Mouse (Mus musculus) hindbrain, embryonic 16.5 days (tissue): ENCODE data around the gene Atp6v1e1. TPM values are rescaled to one million over a fixed set of nuclear protein-coding genes. Genes with fewer than 3 reads are reported as not detected.

ENCODE experiments used
- ATAC-seq: fragments of 200-750 bp; cut with Nextera tagmentation; 2 replicates; pipeline ENCODE4 v1.8.0; 2017; ENCODE audit warnings: moderate TSS enrichment, moderate library complexity
- H3K27ac ChIP-seq: fragments of 300-500 bp; sonication (generic); 2 replicates; pipeline ENCODE4 v1.5.1; 2014; ENCODE audit warnings: low read depth, mild to moderate bottlenecking, control low read depth, low read length, moderate library complexity
- H3K27me3 ChIP-seq: fragments of 300-500 bp; sonication (generic); replicated peaks from 2 replicates; pipeline ENCODE4 v1.6.1; 2014; ENCODE audit warnings: low read length; ENCODE audit not compliant: control insufficient read depth, insufficient read depth
- H3K36me3 ChIP-seq: fragments of 300-500 bp; sonication (generic); 2 replicates; pipeline ENCODE4 v1.6.1; 2014; ENCODE audit warnings: mild to moderate bottlenecking, low read length, moderate library complexity, mixed read lengths; ENCODE audit not compliant: control insufficient read depth, insufficient read depth
- H3K4me1 ChIP-seq: fragments of 300-500 bp; sonication (generic); 2 replicates; pipeline ENCODE4 v1.6.1; 2014; ENCODE audit warnings: low read depth, low read length; ENCODE audit not compliant: control insufficient read depth, insufficient read depth
- H3K4me2 ChIP-seq: fragments of 300-500 bp; sonication (generic); 2 replicates; pipeline ENCODE4 v1.6.1; 2014; ENCODE audit warnings: mild to moderate bottlenecking, low read length, control low read depth, moderate library complexity
- H3K4me3 ChIP-seq: fragments of 300-500 bp; sonication (generic); 2 replicates; pipeline ENCODE4 v1.5.1; 2014; ENCODE audit warnings: mild to moderate bottlenecking, low read length, control low read depth, moderate library complexity
- H3K9ac ChIP-seq: fragments of 300-500 bp; sonication (generic); 2 replicates; pipeline ENCODE4 v1.6.1; 2014; ENCODE audit warnings: low read depth, mild to moderate bottlenecking, control low read depth, low read length, moderate library complexity
- H3K9me3 ChIP-seq: fragments of 300-500 bp; sonication (generic); 2 replicates; pipeline ENCODE4 v1.6.1; 2014; ENCODE audit warnings: mild to moderate bottlenecking, low read length, moderate library complexity; ENCODE audit not compliant: control insufficient read depth
- WGBS: fragments of 180-500 bp; shearing (Covaris S2); extraction: QIAGEN DNeasy Blood & Tissue Kit; methylation state at CpG from one replicate; pipeline ENCODE4 v1.1.7; 2014; 5-methylcytosine and 5-hydroxymethylcytosine counted together
- polyA plus RNA-seq: library from polyadenylated mRNA; unstranded; fragments of >200 nt; fragmentation: Nextera tagmentation; extraction: Ambion mirVana; gene quantifications from 2 replicates; pipeline ENCODE4 v1.2.1, GENCODE M21; 2015

Gene Atp6v1e1
- polyA plus RNA-seq, 1 experiment from 2014 or later = 313 TPM

DNA sequence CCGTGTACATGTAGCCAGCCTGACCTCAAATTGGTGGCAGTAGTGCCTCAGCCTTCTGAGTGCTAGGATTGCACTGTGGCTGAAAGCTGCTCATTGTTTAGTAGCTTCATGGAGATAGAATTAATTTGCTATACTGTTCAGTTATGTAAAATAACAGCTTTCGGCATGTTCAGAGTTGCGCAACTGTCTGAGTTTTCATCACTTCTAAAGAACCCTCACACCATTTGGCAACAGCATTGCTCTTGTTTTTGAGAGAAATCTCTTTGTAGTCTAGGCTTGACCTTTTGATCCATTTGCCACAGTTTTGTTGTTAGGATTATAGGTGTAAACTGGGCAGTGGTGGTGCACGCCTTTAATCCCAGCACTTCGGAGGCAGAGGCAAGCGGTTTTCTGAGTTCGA is 17.7 kb upstream of the Atp6v1e1 start:
- 97% methylated on average over 7 of the region's 7 CpGs for WGBS
- Histone ChIP-seq H3K9me3 (no peaks in the 10 kb centered on the region), H3K27me3 (no peaks in the 10 kb centered on the region), H3K4me3 (no peak overlapping the region), H3K4me2 (no peak overlapping the region), H3K4me1 (peaks cover 7% of the 10 kb centered on the region), H3K9ac (no peak overlapping the region), H3K36me3 (0 out of 2 replicates have a peak, but pooled peaks cover 2% of the 10 kb centered on the region), H3K27ac (no peak overlapping the region)
- no peak for ATAC-seq

DNA sequence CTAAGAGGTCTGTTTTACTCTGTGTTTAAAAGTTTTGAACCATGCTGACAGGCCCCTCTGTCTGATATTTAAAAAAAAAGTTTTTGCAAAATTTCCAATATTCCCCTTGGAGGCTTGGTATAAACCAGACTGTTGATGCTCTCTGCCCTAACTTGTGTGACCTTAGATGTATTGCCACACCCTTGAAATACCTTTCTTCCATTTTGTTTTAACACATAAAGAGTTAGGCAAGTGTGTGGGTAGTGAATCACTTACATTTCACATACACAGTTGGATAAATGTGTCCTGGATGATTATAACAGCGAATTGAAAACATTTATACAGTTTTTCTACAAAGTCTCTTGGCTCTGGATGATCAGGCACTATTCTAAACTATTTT is 14.5 kb upstream of the Atp6v1e1 start:
- WGBS = 68% methylated on average over 1 of the region's 1 CpGs
- no peak for ATAC-seq
- Histone ChIP-seq H3K4me1 (peaks cover 7% of the 10 kb centered on the region), H3K36me3 (0 out of 2 replicates have a peak, but pooled peaks cover 2% of the 10 kb centered on the region), H3K27me3 (no peaks in the 10 kb centered on the region), H3K9me3 (no peaks in the 10 kb centered on the region), H3K4me3 (peak overlapping the region; percentile 94), H3K27ac (no peak overlapping the region), H3K9ac (peak overlapping the region; percentile 98; the same call in 1 of the 2 replicates), H3K4me2 (peak overlapping the region; percentile 82)

DNA sequence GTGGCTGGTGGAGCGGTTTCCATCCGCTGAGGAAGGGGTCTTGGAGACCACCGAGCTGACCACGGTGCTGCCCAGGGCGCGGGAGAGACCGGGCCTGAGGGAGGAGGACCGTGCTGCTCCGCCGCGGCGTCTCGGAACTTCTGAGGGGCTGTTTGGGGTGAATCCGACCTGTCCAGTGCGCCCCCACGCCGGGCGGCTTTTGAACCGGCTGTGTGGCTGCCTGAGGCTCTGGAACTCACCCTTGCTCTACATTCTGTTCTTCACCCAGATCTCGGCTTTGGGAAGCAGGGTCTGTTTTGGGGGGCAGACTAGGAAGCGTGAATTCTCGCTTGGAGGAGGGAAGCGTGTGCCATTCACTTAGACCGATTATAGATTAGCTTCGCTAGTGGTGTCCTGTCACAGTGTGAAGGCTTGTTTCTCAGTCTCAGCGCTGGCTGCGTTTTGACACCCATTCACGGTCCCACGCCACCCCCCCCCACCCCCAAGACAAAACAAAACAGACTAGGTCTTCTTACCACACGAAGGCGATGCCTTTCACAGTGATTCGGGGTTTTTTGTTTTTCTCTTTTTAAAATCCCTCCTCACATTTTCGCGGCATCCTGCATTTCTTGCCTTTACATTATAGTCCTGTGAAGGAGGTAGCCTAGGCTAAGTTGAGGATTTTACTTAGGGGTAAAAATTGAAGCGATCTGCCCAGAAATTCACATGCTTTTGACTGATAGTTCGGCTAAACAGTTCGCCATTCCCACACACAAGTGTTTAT is 14.0 kb upstream of the Atp6v1e1 start:
- Histone ChIP-seq H3K4me3 (peak overlapping the region; percentile 94), H3K27me3 (no peaks in the 10 kb centered on the region), H3K9me3 (no peaks in the 10 kb centered on the region), H3K4me1 (peaks cover 7% of the 10 kb centered on the region), H3K4me2 (peak overlapping the region; percentile 82), H3K36me3 (0 out of 2 replicates have a peak, but pooled peaks cover 2% of the 10 kb centered on the region), H3K9ac (peak overlapping the region; percentile 98), H3K27ac (peak overlapping the region; percentile 95)
- WGBS = 3% methylated on average over 37 of the region's 37 CpGs
- ATAC-seq = peak; percentile 85

GRCm38 (mm10) chr6:120835474-120836374 is 13.1 kb upstream of the Atp6v1e1 start, which contains the start of gene Bcl2l13:
TSS of gene Bcl2l13 (plus strand) at chr6:120836212.
- ATAC-seq = peak; percentile 96

GRCm38 (mm10) chr6:120834766-120835321 is 12.3 kb upstream of the Atp6v1e1 start:
- Histone ChIP-seq H3K4me2 (no peak overlapping the region), H3K4me3 (no peak overlapping the region), H3K4me1 (peaks cover 7% of the 10 kb centered on the region), H3K27ac (no peak overlapping the region), H3K9ac (no peak overlapping the region), H3K9me3 (no peaks in the 10 kb centered on the region), H3K36me3 (no peaks in the 10 kb centered on the region), H3K27me3 (no peaks in the 10 kb centered on the region)
- 93% methylated on average over 4 of the region's 4 CpGs for WGBS
- no peak for ATAC-seq

More at GRCm38 (mm10) chr6:120835474-120836374, 13.1 kb upstream of the Atp6v1e1 start, which contains the start of gene Bcl2l13:
- Histone ChIP-seq H3K9me3 (no peaks in the 10 kb centered on the region), H3K4me3 (peak within 1 kb of the TSS; percentile 94), H3K36me3 (0 out of 2 replicates have a peak, but pooled peaks cover 2% of the 10 kb centered on the region), H3K4me1 (peaks cover 7% of the 10 kb centered on the region), H3K4me2 (peak within 1 kb of the TSS; percentile 82), H3K27ac (peak within 1 kb of the TSS; percentile 95), H3K9ac (peak within 1 kb of the TSS; percentile 98), H3K27me3 (no peaks in the 10 kb centered on the region)
- 4% methylated on average over 40 of the region's 40 CpGs for WGBS

DNA sequence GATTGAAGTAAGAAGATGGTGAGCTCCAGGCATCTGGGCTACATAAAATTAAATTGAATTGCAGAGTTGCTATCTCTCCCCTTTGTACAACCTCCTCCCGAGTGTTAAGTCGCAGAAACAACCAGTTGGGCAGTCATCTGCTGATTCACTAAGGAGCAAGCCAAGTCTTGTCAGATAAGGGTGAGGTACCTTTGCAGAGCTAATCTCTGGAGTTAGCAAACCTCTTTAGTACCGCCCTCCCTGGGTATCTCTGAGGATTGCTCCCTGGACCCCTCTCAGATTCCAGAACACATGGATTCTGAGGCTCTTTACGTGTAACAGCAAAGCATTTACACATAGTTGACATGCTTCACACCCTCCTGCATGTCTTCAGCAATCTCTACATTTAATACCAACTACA is 9.5 kb upstream of the Atp6v1e1 start:
- Histone ChIP-seq H3K27ac (no peak overlapping the region), H3K36me3 (no peaks in the 10 kb centered on the region), H3K4me1 (peaks cover 3% of the 10 kb centered on the region), H3K4me2 (no peak overlapping the region), H3K9ac (no peak overlapping the region), H3K4me3 (no peak overlapping the region), H3K9me3 (no peaks in the 10 kb centered on the region), H3K27me3 (no peaks in the 10 kb centered on the region)
- WGBS = 79% methylated on average over 4 of the region's 4 CpGs
- ATAC-seq = no peak

GRCm38 (mm10) chr6:120830866-120831608 is 8.4 kb upstream of the Atp6v1e1 start:
- ATAC-seq = no peak
- Histone ChIP-seq H3K27ac (no peak overlapping the region), H3K4me3 (no peak overlapping the region), H3K4me1 (no peaks in the 10 kb centered on the region), H3K27me3 (no peaks in the 10 kb centered on the region), H3K9me3 (no peaks in the 10 kb centered on the region), H3K9ac (no peak overlapping the region), H3K4me2 (no peak overlapping the region), H3K36me3 (no peaks in the 10 kb centered on the region)
- 69% methylated on average over 4 of the region's 4 CpGs for whole genome bisulfite sequencing

- H3K4me1 ChIP-seq = no peaks in the 10 kb centered on the region
- H3K9me3 ChIP-seq = no peaks in the 10 kb centered on the region
- whole genome bisulfite sequencing = 61% methylated on average over 1 of the region's 1 CpGs
- H3K4me2 ChIP-seq = no peak overlapping the region
- ATAC-seq = no peak
- no peaks in the 10 kb centered on the region for H3K27me3 ChIP-seq
- no peak overlapping the region for H3K4me3 ChIP-seq
- H3K27ac ChIP-seq = no peak overlapping the region
- no peaks in the 10 kb centered on the region for H3K36me3 ChIP-seq
- H3K9ac ChIP-seq = no peak overlapping the region
These were observed 7.5 kb upstream of the Atp6v1e1 start for GRCm38 (mm10) chr6:120830056-120830455.
